Mouse (Mus musculus) ES-CJ7 (cell line): ENCODE results near the gene Hdac4.

ENCODE experiments used
- DNase-seq: peaks from one replicate; pipeline ENCODE4 v3.0.0; 2011; ENCODE audit warnings: low read depth, low spot score

Hdac4 gene

GRCm38 (mm10) chr1:92061198-92062073 lies 134.1 kb downstream of the Hdac4 start:
- no peak for DNase-seq

DNA sequence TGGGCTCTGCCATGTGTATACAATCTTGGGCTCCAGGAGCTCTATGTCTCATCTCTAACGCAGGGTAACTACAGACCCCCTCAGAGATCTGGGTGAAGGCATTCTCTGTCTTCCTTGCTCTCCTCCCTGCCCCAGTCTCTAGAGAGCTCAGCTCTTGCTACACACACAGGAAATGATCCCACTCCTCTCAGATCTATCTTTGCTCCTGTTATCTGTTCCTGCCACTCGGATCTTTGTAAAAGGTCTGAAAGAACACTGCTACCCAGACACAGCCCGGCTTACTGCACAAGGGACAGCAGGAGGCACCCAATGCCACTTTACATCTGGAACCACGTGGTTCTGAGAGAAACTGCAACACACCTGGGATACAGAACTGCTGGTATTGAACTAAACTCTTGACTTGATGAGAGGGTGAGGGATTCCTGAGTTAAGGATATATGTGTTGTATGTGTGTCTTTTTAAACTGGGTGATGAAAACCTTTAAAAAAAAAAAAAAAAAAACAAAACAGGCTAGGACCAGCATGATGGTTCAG lies 134.9 kb downstream of the Hdac4 start:
- no peak for DNase-seq

- DNase-seq, result no peak
Observed at GRCm38 (mm10) chr1:92059571-92059970, 135.9 kb downstream of the Hdac4 start.

DNA sequence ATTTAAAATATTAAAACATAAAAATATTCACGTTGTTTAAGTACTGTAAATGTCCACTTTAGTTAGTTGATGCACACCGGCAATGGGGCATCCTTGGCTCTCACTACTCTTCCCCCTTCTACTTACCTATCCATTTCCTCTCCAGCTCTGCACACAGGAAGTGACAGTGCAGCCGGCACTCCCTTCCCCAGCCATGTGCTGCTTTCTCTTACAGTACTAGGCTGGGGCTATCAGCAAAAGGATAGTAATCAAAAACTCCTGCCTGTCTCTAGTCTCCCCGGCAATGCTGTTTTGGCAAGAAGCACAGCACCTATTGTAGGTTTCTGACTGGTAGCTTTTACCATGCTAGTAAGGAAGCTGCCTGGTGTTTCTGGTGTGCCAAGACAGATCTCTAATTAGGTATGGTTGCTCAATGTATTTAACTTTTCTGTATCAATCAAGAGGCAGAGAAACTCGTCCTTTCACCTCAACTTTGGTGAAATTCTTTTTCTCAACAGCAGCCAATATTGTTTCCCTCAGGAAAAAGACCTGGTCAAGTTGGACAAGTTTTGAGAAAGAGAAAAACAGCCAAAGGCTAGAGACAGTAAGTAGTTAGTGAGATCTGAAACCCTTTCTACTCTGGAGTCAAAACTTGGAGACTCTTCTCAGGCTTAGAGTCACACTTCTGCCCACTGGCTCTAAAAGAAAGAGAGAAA lies 136.6 kb downstream of the Hdac4 start:
- DNase-seq, result no peak

- no peak for DNase-seq
Observed at GRCm38 (mm10) chr1:92057068-92057467, 138.4 kb downstream of the Hdac4 start.

DNA sequence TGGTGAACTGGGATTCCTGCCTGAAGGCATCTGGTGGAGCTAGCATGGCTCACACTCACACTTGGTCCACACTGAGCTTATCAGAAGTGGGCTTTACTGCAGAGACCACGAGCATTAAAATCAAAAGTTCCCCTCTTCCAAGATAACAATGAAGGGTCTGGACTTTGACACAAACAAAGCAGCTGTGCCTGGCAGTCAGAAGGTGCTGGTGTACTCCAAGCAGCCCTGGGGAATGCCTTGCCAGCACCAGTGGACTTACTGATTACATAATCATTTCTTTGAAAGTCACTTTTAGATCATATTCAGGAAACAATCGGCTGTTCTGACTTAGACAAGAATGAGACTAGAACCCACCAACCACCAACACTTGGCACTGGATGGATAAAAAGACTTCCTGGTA lies 140.3 kb downstream of the Hdac4 start:
- DNase-seq, result no peak

DNA sequence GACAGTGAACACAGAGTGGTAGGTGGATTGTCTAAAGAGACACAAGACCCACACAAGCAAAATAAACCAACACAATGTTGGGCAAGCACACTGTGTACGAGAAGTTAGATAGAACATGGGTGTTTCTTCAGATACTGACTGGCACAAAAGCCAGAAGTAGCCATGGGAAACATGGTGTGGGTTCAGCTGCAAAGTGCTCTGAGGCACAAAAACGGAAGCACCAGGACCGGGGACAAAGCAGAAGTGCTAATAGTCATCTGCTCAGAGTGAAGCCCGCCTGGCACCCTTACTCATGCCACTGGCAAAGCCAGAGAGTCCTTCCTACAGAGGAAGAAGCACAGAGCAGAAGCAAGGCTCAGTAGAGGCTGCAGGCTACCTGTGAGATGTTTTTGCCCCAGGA lies 143.3 kb downstream of the Hdac4 start:
- no peak for DNase-seq

GRCm38 (mm10) chr1:92051489-92052062 lies 143.9 kb downstream of the Hdac4 start:
- DNase-seq, result no peak

DNA sequence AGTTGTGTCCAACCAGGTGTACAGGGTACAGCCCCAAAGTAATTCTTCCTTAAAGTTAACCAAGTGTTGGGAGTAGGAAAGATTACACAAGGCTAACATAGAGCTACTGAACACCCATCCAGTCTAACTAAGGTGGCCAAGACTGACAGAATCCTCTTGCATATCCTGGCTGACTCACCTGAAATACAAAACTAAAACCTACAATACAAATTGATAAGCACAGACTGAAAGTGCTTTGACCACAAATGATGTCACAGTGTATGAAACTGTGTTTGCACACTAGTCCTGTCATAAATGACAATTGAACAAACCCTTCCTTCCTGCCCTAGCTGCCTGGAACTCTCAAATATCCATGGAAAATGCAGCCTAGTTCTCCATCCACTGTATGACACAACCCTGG lies 144.5 kb downstream of the Hdac4 start:
- no peak for DNase-seq

DNA sequence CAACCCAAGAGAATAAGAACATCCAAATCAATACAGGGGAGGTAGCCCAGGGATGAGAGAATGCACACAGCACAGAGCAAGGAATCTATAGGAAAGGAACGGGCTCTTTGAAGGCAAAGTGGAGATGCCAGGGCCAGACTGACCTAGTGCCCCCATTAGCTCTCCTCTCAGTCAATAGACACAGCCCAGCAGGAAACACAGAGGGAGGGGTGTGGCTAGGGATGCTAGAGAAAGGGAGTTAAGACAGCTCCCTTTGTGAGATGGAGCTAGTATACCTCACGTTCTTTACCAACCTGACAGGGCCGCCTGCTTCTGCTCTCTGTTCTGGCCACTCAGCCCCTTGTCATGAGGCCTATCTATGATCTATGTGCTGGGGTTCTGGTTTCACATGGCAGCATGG lies 144.9 kb downstream of the Hdac4 start:
- no peak for DNase-seq

- no peak for DNase-seq
Observed at GRCm38 (mm10) chr1:92048415-92049354, 146.8 kb downstream of the Hdac4 start.

- DNase-seq, result no peak
Observed at GRCm38 (mm10) chr1:92045671-92046070, 149.8 kb downstream of the Hdac4 start.

- DNase-seq, result no peak
Observed at GRCm38 (mm10) chr1:92044868-92045267, 150.6 kb downstream of the Hdac4 start.

DNA sequence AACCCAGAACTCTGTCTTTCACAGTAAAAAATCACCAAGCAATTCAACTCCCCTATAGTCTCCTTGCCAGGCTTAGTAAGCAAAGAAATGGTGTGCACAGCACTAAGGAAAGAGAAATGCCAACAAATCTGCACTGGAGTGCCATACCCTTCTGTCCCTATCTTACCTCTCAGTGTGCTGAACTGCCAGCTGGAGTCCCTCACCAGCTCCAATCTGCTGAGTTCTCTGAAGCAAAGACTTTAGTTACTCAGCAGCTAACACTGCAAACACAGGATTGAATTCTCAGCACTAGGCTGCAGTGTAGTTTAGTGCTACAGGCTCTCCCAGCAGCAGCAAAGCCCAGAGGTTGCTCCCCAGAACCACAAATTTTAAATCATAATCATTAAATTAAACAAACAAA lies 151.5 kb downstream of the Hdac4 start:
- DNase-seq, result no peak

GRCm38 (mm10) chr1:92042126-92042525 lies 153.4 kb downstream of the Hdac4 start:
- DNase-seq, result no peak

GRCm38 (mm10) chr1:92041290-92041689 lies 154.2 kb downstream of the Hdac4 start:
- no peak for DNase-seq

GRCm38 (mm10) chr1:92038714-92039113 lies 156.8 kb downstream of the Hdac4 start:
- no peak for DNase-seq

DNA sequence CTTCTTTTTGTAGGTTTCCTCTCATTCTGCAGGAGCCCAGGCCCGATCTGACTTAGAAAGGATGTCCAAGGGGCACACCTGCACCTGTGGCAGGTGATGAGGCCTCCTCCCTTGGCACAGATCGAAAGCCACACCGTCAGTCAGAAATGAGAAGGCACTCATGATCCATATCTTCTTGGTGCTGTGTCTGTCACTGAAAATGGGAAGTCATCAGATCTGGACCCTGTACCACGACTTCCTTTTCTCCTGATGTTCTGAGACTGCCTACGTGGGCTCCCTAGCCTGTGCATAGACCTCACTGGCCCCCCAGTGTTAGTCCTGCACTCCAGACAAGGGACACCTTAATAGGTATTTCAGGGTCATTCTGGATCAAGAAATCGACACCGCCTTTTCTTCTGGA lies 158.5 kb downstream of the Hdac4 start:
- no peak for DNase-seq

DNA sequence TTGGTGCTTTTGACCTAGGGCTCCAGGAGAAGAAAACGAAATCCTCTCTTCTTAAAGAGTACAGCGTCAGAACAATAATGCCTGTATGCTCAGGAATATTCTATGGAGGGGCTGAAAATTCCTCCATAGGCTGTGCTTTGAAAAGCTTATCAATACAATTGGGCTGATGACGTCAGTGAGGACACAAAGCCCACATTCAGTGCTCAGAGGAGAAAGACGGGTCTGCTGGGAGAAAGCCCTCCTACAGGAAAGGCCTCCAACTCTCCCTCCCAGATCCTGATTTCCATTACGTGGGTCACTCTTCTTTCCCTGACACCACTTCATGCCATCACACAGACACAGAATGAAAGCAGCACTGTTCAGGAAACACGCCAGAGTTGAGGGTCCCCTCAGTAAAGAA lies 159.7 kb downstream of the Hdac4 start:
- no peak for DNase-seq

GRCm38 (mm10) chr1:92034247-92034646 lies 161.3 kb downstream of the Hdac4 start:
- no peak for DNase-seq

- no peak for DNase-seq
Observed at GRCm38 (mm10) chr1:92033463-92033862, 162.0 kb downstream of the Hdac4 start.
